Mouse (Mus musculus) lung, embryonic 16.5 days (tissue): Measurements from ENCODE around the gene Pold2. TPM values are rescaled to one million over a fixed set of nuclear protein-coding genes. Genes with fewer than 3 reads are reported as not detected.
A peak's percentile ranks its signal among the peaks of the same experiment; 100 is the strongest.

ENCODE experiments used
- ATAC-seq: fragments of 200-750 bp; cut with Nextera tagmentation; 2 replicates; pipeline ENCODE4 v1.8.0; 2017; ENCODE audit warnings: low read depth, mild to moderate bottlenecking, moderate library complexity
- H3K27ac ChIP-seq: fragments of 300-500 bp; sonication (generic); 2 replicates; pipeline ENCODE4 v1.5.1; 2014; ENCODE audit warnings: mild to moderate bottlenecking, control low read depth, low read length
- H3K27me3 ChIP-seq: fragments of 300-500 bp; sonication (generic); 2 replicates; pipeline ENCODE4 v1.6.1; 2014; ENCODE audit warnings: low read depth, low read length, mixed read lengths; ENCODE audit not compliant: control insufficient read depth, insufficient read depth
- H3K36me3 ChIP-seq: fragments of 300-500 bp; sonication (generic); 2 replicates; pipeline ENCODE4 v1.6.1; 2014; ENCODE audit warnings: low read length; ENCODE audit not compliant: control insufficient read depth, insufficient read depth
- H3K4me1 ChIP-seq: fragments of 300-500 bp; sonication (generic); replicated peaks from 2 replicates; pipeline ENCODE4 v1.6.1; 2014; ENCODE audit warnings: low read length, mixed read lengths; ENCODE audit not compliant: control insufficient read depth, insufficient read depth
- H3K4me2 ChIP-seq: fragments of 300-500 bp; sonication (generic); 2 replicates; pipeline ENCODE4 v1.6.1; 2014; ENCODE audit warnings: low read depth, low read length, control low read depth
- H3K4me3 ChIP-seq: fragments of 300-500 bp; sonication (generic); 2 replicates; pipeline ENCODE4 v1.5.1; 2014; ENCODE audit warnings: mild to moderate bottlenecking, low read length, control low read depth
- H3K9ac ChIP-seq: fragments of 300-500 bp; sonication (generic); 2 replicates; pipeline ENCODE4 v1.6.1; 2014; ENCODE audit warnings: low read length, control low read depth
- H3K9me3 ChIP-seq: fragments of 300-500 bp; sonication (generic); 2 replicates; pipeline ENCODE4 v1.6.1; 2016; ENCODE audit warnings: low read length; ENCODE audit not compliant: control insufficient read depth
- WGBS: fragments of 180-500 bp; shearing (Covaris S2); extraction: QIAGEN DNeasy Blood & Tissue Kit; methylation state at CpG from one replicate; pipeline ENCODE4 v1.1.7; 2014; 5-methylcytosine and 5-hydroxymethylcytosine counted together
- polyA plus RNA-seq: library from polyadenylated mRNA; unstranded; fragments of >200 nt; fragmentation: Nextera tagmentation; extraction: Ambion mirVana; gene quantifications from 2 replicates; pipeline ENCODE4 v1.2.1, GENCODE M21; 2015

Gene Pold2
- polyA plus RNA-seq, 1 experiment from 2014 or later: 139 TPM

GRCm38 (mm10) chr11:5856479-5857130 is 21.5 kb downstream of the Pold2 start:
- H3K9ac ChIP-seq: no peak overlapping the region
- peaks cover 9% of the 10 kb centered on the region for H3K4me1 ChIP-seq
- H3K4me2 ChIP-seq: no peak overlapping the region
- no peak overlapping the region for H3K4me3 ChIP-seq
- H3K36me3 ChIP-seq: no peaks in the 10 kb centered on the region
- no peak for ATAC-seq
- no peaks in the 10 kb centered on the region; the same call in 1 of the 2 replicates for H3K27me3 ChIP-seq
- 69% methylated on average over 8 of the region's 8 CpGs for WGBS
- H3K27ac ChIP-seq: no peak overlapping the region
- H3K9me3 ChIP-seq: no peaks in the 10 kb centered on the region

DNA sequence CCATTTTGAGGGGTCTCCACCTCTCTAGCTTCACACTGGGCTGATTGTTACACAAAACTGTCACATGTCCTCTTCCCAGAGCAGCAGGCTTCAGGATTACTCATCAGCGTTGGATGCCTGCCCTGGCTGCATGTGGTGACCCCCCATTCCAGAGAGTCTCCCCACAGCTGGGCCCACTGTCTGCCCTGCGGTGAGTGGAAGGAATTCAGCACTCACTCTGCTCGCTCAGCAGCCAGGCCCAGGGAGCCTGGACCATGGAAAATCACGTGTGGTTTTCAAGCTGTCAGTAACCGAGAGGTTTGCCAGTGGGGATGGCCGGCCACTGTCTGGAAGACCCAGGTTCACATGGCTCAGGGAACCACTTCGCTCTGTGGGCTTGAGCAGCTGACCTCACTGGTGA is 22.2 kb downstream of the Pold2 start:
- no peaks in the 10 kb centered on the region for H3K36me3 ChIP-seq
- no peaks in the 10 kb centered on the region; the same call in 1 of the 2 replicates for H3K27me3 ChIP-seq
- H3K4me2 ChIP-seq: no peak overlapping the region
- H3K4me3 ChIP-seq: no peak overlapping the region
- no peak overlapping the region for H3K9ac ChIP-seq
- 37% methylated on average over 7 of the region's 7 CpGs for WGBS
- peaks cover 4% of the 10 kb centered on the region for H3K4me1 ChIP-seq
- ATAC-seq: peak; percentile 30; the same call in 1 of the 2 replicates
- no peaks in the 10 kb centered on the region for H3K9me3 ChIP-seq
- H3K27ac ChIP-seq: no peak overlapping the region

GRCm38 (mm10) chr11:5855481-5855880 is 22.6 kb downstream of the Pold2 start:
- H3K9me3 ChIP-seq: no peaks in the 10 kb centered on the region
- H3K4me3 ChIP-seq: no peak overlapping the region
- H3K4me1 ChIP-seq: peaks cover 4% of the 10 kb centered on the region; the same call in 1 of the 2 replicates
- no peak overlapping the region for H3K9ac ChIP-seq
- H3K27ac ChIP-seq: no peak overlapping the region
- ATAC-seq: no peak
- H3K4me2 ChIP-seq: no peak overlapping the region
- no peaks in the 10 kb centered on the region for H3K36me3 ChIP-seq
- H3K27me3 ChIP-seq: no peaks in the 10 kb centered on the region

GRCm38 (mm10) chr11:5852314-5852713 is 25.8 kb downstream of the Pold2 start:
- no peak for ATAC-seq
- Histone ChIP-seq H3K4me2 (no peak overlapping the region), H3K36me3 (no peaks in the 10 kb centered on the region), H3K9me3 (no peaks in the 10 kb centered on the region), H3K4me1 (peaks cover 4% of the 10 kb centered on the region; the same call in 1 of the 2 replicates), H3K9ac (no peak overlapping the region), H3K4me3 (no peak overlapping the region), H3K27ac (no peak overlapping the region), H3K27me3 (no peaks in the 10 kb centered on the region)
- 20% methylated on average over 1 of the region's 1 CpGs for WGBS

DNA sequence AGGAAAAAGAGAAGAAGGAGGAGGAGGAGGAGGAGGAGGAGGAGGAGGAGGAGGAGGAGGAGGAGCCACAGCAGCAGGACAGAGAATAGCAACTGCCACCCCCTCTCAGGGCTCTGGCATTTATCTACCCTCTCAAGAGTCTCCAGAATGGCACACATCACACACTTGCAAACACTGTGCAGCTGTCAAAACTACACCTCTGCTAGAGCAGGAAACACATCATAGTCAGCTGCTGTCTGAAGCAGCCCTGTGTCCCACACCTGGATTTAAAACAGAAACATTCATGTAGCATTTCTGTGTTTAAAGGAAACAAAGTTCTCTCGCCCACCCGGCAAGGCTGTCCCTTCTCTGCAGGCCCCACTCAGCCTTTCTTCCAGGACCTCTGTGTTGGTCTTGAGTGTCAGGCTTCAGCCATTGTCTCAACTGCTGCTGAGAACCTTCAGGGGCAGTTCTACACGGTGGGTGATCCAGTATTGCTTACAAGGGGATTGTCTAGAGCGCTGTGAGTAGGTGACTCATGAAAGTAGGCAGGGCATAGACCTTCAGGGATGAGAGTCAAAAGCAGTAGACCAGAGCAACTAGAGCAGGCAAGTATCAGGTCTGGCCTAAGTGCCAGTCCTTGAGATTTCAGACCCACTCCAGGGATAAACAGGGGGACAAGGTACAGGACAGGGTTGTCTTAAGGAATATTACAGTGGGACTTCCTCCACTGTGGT is 26.9 kb downstream of the Pold2 start:
- Histone ChIP-seq H3K4me1 (peaks cover 4% of the 10 kb centered on the region; the same call in 1 of the 2 replicates), H3K9ac (no peak overlapping the region), H3K27me3 (no peaks in the 10 kb centered on the region), H3K27ac (no peak overlapping the region), H3K36me3 (no peaks in the 10 kb centered on the region), H3K4me2 (no peak overlapping the region), H3K4me3 (no peak overlapping the region), H3K9me3 (no peaks in the 10 kb centered on the region)
- ATAC-seq: no peak
- WGBS: 46% methylated on average over 4 of the region's 4 CpGs

DNA sequence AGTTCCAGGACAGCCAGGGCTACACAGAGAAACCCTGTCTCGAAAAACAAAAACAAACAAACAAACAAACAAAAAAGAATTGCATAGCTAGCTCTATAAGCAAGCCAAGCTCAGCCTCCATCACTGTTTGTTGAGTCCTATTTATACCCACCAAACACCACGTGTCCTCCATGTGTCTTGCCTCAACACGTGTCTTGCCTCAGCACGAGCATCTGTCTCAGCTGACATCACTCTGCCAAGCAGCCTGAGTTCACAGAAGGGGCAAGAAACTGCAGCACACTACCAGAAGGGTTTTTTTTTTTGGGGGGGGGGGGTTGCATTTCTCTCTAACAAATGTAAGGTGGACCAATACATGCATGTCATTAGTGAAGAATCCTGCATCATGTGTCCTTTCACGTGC is 27.6 kb downstream of the Pold2 start:
- Histone ChIP-seq H3K36me3 (no peaks in the 10 kb centered on the region), H3K4me1 (peaks cover 4% of the 10 kb centered on the region; the same call in 1 of the 2 replicates), H3K27me3 (no peaks in the 10 kb centered on the region), H3K9ac (no peak overlapping the region), H3K4me3 (no peak overlapping the region), H3K4me2 (no peak overlapping the region), H3K27ac (no peak overlapping the region), H3K9me3 (no peaks in the 10 kb centered on the region)
- no peak for ATAC-seq
- WGBS: 53% methylated on average over 5 of the region's 5 CpGs

DNA sequence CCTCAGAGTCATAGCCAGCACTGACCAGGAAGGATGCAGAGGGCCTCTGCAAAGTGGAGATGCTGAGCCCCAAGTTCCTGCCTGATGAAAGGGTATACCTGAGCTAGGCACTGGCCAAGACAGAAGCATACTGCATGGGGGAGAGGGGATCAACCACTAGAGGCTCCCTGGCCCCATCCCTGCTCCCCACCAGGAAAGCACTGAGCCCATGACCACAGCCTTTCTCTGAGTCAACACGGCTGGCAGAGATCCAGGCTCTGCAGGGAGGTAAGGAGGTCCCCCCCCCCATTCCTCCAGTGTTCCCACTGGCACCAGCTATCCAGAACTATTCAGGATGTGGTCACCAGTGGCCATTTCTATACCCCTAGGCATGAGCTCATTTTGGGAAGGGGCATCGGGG is 28.8 kb downstream of the Pold2 start:
- ATAC-seq: 0 out of 2 replicates have a peak, but pooled peaks have one; percentile 24
- WGBS: 57% methylated on average over 2 of the region's 2 CpGs
- Histone ChIP-seq H3K9me3 (no peaks in the 10 kb centered on the region), H3K9ac (no peak overlapping the region), H3K27me3 (no peaks in the 10 kb centered on the region), H3K36me3 (no peaks in the 10 kb centered on the region), H3K4me2 (no peak overlapping the region), H3K4me1 (peaks cover 4% of the 10 kb centered on the region; the same call in 1 of the 2 replicates), H3K27ac (no peak overlapping the region), H3K4me3 (no peak overlapping the region)

DNA sequence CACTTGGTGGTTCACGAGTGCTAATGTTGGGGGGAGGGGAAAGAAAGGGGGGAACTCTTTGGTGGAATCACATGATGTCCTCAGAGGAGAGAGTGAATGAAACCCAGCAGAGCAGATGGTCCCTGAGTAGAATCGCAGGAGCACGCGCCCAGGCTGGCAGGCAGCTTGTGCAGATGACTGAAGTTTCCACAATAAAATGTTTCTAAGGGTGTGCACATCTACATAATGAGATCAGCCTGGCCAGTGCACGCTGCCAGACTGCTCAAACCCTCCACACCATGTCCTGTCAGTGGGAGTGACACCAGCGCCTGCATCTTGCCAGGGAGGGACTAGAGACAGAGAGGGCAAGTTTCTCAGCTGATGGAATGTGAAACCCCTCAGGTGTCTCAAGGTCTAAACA is 29.4 kb downstream of the Pold2 start:
- Histone ChIP-seq H3K9ac (no peak overlapping the region), H3K4me3 (no peak overlapping the region), H3K4me1 (peaks cover 4% of the 10 kb centered on the region; the same call in 1 of the 2 replicates), H3K36me3 (no peaks in the 10 kb centered on the region), H3K27me3 (no peaks in the 10 kb centered on the region), H3K4me2 (no peak overlapping the region), H3K9me3 (no peaks in the 10 kb centered on the region), H3K27ac (no peak overlapping the region)
- WGBS: 65% methylated on average over 6 of the region's 6 CpGs
- ATAC-seq: 0 out of 2 replicates have a peak, but pooled peaks have one; percentile 17

- H3K9me3 ChIP-seq: no peaks in the 10 kb centered on the region; the same call in 1 of the 2 replicates
- no peak overlapping the region for H3K4me3 ChIP-seq
- H3K4me2 ChIP-seq: no peak overlapping the region
- H3K9ac ChIP-seq: no peak overlapping the region
- H3K27ac ChIP-seq: no peak overlapping the region
- no peaks in the 10 kb centered on the region; the same call in 1 of the 2 replicates for H3K4me1 ChIP-seq
- 56% methylated on average over 7 of the region's 7 CpGs for WGBS
- no peaks in the 10 kb centered on the region for H3K36me3 ChIP-seq
- H3K27me3 ChIP-seq: no peaks in the 10 kb centered on the region
- no peak for ATAC-seq
Observed at GRCm38 (mm10) chr11:5846639-5847345, 31.3 kb downstream of the Pold2 start.
